Mouse (Mus musculus): ENCODE data around the gene Gsx2. TPM values are rescaled to one million over a fixed set of nuclear protein-coding genes. Genes with fewer than 3 reads are reported as not detected.

Gene Gsx2
- polyA plus RNA-seq, 1 experiment = not detected

- no peak overlapping the region for H3ac ChIP-seq (ENCODE audit: control insufficient read depth, insufficient read length)
- no peak overlapping the region for H3K4me2 ChIP-seq (ENCODE audit: low read depth)
- H3K79me2 ChIP-seq (ENCODE audit: control insufficient read depth, insufficient read depth) = no peaks in the 10 kb centered on the region
- TF ChIP-seq TCF3 (IDR thresholded peaks at IDR 0.05; ENCODE audit: insufficient read length, low read depth) = no peak
- TF ChIP-seq E2F4 (IDR thresholded peaks at IDR 0.05; ENCODE audit: insufficient read depth) = no peak
- TF ChIP-seq MAX (IDR thresholded peaks at IDR 0.05; ENCODE audit: low read depth) = no peak
- TF ChIP-seq REST (IDR thresholded peaks at IDR 0.05; ENCODE audit: insufficient read depth, insufficient read length) = no peak
- H3K36me3 ChIP-seq (ENCODE audit: control insufficient read depth, insufficient read depth) = no peaks in the 10 kb centered on the region
- H3K4me3 ChIP-seq = no peak overlapping the region
- H3K27me3 ChIP-seq (ENCODE audit: control insufficient read depth, insufficient read depth, insufficient read length) = peaks cover 57% of the 10 kb centered on the region
These were observed 9.6 kb downstream of the Gsx2 start for GRCm38 (mm10) chr5:75084871-75085520.

GRCm38 (mm10) chr5:75085521-75085875 lies 10.1 kb downstream of the Gsx2 start:
- TF ChIP-seq E2F4 (IDR thresholded peaks at IDR 0.05; ENCODE audit: insufficient read depth) = no peak
- Histone ChIP-seq H3K4me2 (ENCODE audit: low read depth) (no peak overlapping the region), H3K79me2 (ENCODE audit: control insufficient read depth, insufficient read depth) (no peaks in the 10 kb centered on the region), H3ac (ENCODE audit: control insufficient read depth, insufficient read length) (no peak overlapping the region), H3K4me3 (no peak overlapping the region), H3K36me3 (ENCODE audit: control insufficient read depth, insufficient read depth) (no peaks in the 10 kb centered on the region), H3K27me3 (ENCODE audit: control insufficient read depth, insufficient read depth, insufficient read length) (peaks cover 52% of the 10 kb centered on the region)

- H3K4me2 ChIP-seq (ENCODE audit: low read depth) = no peak overlapping the region
- no peaks in the 10 kb centered on the region for H3K36me3 ChIP-seq (ENCODE audit: control insufficient read depth, insufficient read depth)
- no peak overlapping the region for H3K4me3 ChIP-seq
- no peaks in the 10 kb centered on the region for H3K79me2 ChIP-seq (ENCODE audit: control insufficient read depth, insufficient read depth)
- no peak overlapping the region for H3ac ChIP-seq (ENCODE audit: control insufficient read depth, insufficient read length)
- H3K27me3 ChIP-seq (ENCODE audit: control insufficient read depth, insufficient read depth, insufficient read length) = peaks cover 48% of the 10 kb centered on the region
- TF ChIP-seq POLR2A (IDR thresholded peaks at IDR 0.05; ENCODE audit: insufficient read length, low read depth) (no peak), MYOG (IDR thresholded peaks at IDR 0.05; ENCODE audit: control insufficient read depth in 1 of 3, insufficient read depth in 1 of 3, insufficient read length in 2 of 3, low read depth in 2 of 3) (no peak), POLR2AphosphoS2 (IDR thresholded peaks at IDR 0.05; ENCODE audit: insufficient read length, low read depth) (no peak), REST (IDR thresholded peaks at IDR 0.05; ENCODE audit: insufficient read depth, insufficient read length) (no peak), USF1 (IDR thresholded peaks at IDR 0.05; ENCODE audit: low read depth) (no peak), TCF3 (IDR thresholded peaks at IDR 0.05; ENCODE audit: insufficient read length, low read depth) (no peak), MYOD1 (IDR thresholded peaks at IDR 0.05; ENCODE audit: control insufficient read depth in 1 of 3, insufficient read length in 2 of 3, low read depth in 2 of 3) (no peak), SRF (IDR thresholded peaks at IDR 0.05; ENCODE audit: control insufficient read depth, insufficient read length, low read depth) (no peak), MAX (IDR thresholded peaks at IDR 0.05; ENCODE audit: low read depth) (no peak), CEBPB (IDR thresholded peaks at IDR 0.05; ENCODE audit: insufficient read depth, poor library complexity, severe bottlenecking) (no peak), TCF12 (IDR thresholded peaks at IDR 0.05; ENCODE audit: insufficient read depth, poor library complexity, severe bottlenecking) (no peak), E2F4 (IDR thresholded peaks at IDR 0.05; ENCODE audit: insufficient read depth) (no peak)
These were observed 10.5 kb downstream of the Gsx2 start for GRCm38 (mm10) chr5:75085906-75086305.

- H3K27me3 ChIP-seq (ENCODE audit: control insufficient read depth, insufficient read depth, insufficient read length) = peaks cover 4% of the 10 kb centered on the region
- no peaks in the 10 kb centered on the region for H3K36me3 ChIP-seq (ENCODE audit: control insufficient read depth, insufficient read depth)
- TF ChIP-seq CEBPB (IDR thresholded peaks at IDR 0.05; ENCODE audit: insufficient read depth, poor library complexity, severe bottlenecking) (no peak), TCF12 (IDR thresholded peaks at IDR 0.05; ENCODE audit: insufficient read depth, poor library complexity, severe bottlenecking) (no peak), TCF3 (IDR thresholded peaks at IDR 0.05; ENCODE audit: insufficient read length, low read depth) (no peak), MYOD1 (IDR thresholded peaks at IDR 0.05; ENCODE audit: control insufficient read depth in 1 of 3, insufficient read length in 2 of 3, low read depth in 2 of 3) (no peak), REST (IDR thresholded peaks at IDR 0.05; ENCODE audit: insufficient read depth, insufficient read length) (no peak), E2F4 (IDR thresholded peaks at IDR 0.05; ENCODE audit: insufficient read depth) (no peak), SRF (IDR thresholded peaks at IDR 0.05; ENCODE audit: control insufficient read depth, insufficient read length, low read depth) (no peak), MAX (IDR thresholded peaks at IDR 0.05; ENCODE audit: low read depth) (no peak), USF1 (IDR thresholded peaks at IDR 0.05; ENCODE audit: low read depth) (no peak), POLR2A (IDR thresholded peaks at IDR 0.05; ENCODE audit: insufficient read length, low read depth) (no peak), MYOG (IDR thresholded peaks at IDR 0.05; ENCODE audit: control insufficient read depth in 1 of 3, insufficient read depth in 1 of 3, insufficient read length in 2 of 3, low read depth in 2 of 3) (no peak), POLR2AphosphoS2 (IDR thresholded peaks at IDR 0.05; ENCODE audit: insufficient read length, low read depth) (no peak)
- no peaks in the 10 kb centered on the region for H3K79me2 ChIP-seq (ENCODE audit: control insufficient read depth, insufficient read depth)
- no peak overlapping the region for H3K4me2 ChIP-seq (ENCODE audit: low read depth)
- no peak overlapping the region for H3K4me3 ChIP-seq
- H3ac ChIP-seq (ENCODE audit: control insufficient read depth, insufficient read length) = no peak overlapping the region
These were observed 31.1 kb downstream of the Gsx2 start for GRCm38 (mm10) chr5:75106511-75106910.

GRCm38 (mm10) chr5:75109368-75109767 lies 34.0 kb downstream of the Gsx2 start:
- no peaks in the 10 kb centered on the region for H3K79me2 ChIP-seq (ENCODE audit: control insufficient read depth, insufficient read depth)
- TF ChIP-seq MYOD1 (IDR thresholded peaks at IDR 0.05; ENCODE audit: control insufficient read depth in 1 of 3, insufficient read length in 2 of 3, low read depth in 2 of 3) (no peak), SRF (IDR thresholded peaks at IDR 0.05; ENCODE audit: control insufficient read depth, insufficient read length, low read depth) (no peak), TCF12 (IDR thresholded peaks at IDR 0.05; ENCODE audit: insufficient read depth, poor library complexity, severe bottlenecking) (no peak)
- H3K27me3 ChIP-seq (ENCODE audit: control insufficient read depth, insufficient read depth, insufficient read length) = no peaks in the 10 kb centered on the region
- H3ac ChIP-seq (ENCODE audit: control insufficient read depth, insufficient read length) = no peak overlapping the region
- no peak overlapping the region for H3K4me3 ChIP-seq
- no peak overlapping the region for H3K4me2 ChIP-seq (ENCODE audit: low read depth)
- H3K36me3 ChIP-seq (ENCODE audit: control insufficient read depth, insufficient read depth) = no peaks in the 10 kb centered on the region

All from myocyte (in vitro differentiated cells).